Mouse (Mus musculus) lung, adult 2 months (tissue): ENCODE measurements around the gene Thsd4. TPM values are rescaled to one million over a fixed set of nuclear protein-coding genes. Genes with fewer than 3 reads are reported as not detected.
"Not testable (repeated sequence)": the region's sequence is repeated elsewhere in the genome, so short reads cannot be mapped to it uniquely, and the experiment has no call there.

Experiments
- DNase-seq: peaks from one replicate; pipeline ENCODE4 v3.0.0; 2022
- H3K4me1 ChIP-seq: fragments of 200-500 bp; 2 replicates; pipeline ENCODE4 v1.6.1; 2011; ENCODE audit warnings: low read length; ENCODE audit not compliant: control insufficient read depth, insufficient read depth
- H3K4me3 ChIP-seq: fragments of 200-500 bp; replicated peaks from 2 replicates; pipeline ENCODE3; 2011; ENCODE audit warnings: low read depth, mild to moderate bottlenecking, control low read depth, low read length; ENCODE audit errors: extremely low read depth
- CTCF ChIP-seq: fragments of 200-500 bp; IDR thresholded peaks from 2 replicates; pipeline ENCODE4 v1.5.1; 2011; ENCODE audit warnings: mild to moderate bottlenecking, low read length, control low read depth; ENCODE audit not compliant: insufficient read depth
- POLR2A ChIP-seq: fragments of 200-500 bp; IDR thresholded peaks from 2 replicates; pipeline ENCODE4 v1.6.1; 2011; ENCODE audit warnings: low read depth, mild to moderate bottlenecking, control low read depth, low read length, borderline replicate concordance; ENCODE audit errors: extremely low read depth
- WGBS: fragments of 180-500 bp; shearing (Covaris S2); methylation state at CpG from one replicate; pipeline ENCODE4 v1.1.7; 2018; 5-methylcytosine and 5-hydroxymethylcytosine counted together
- polyA plus RNA-seq: library from polyadenylated mRNA; depleted of rRNA; stranded (reverse); fragments of >200 nt; gene quantifications from 2 replicates; pipeline ENCODE4 v1.2.3, GENCODE M21; 2012

Gene Thsd4
- polyA plus RNA-seq, 1 experiment = 27.2 TPM

DNA sequence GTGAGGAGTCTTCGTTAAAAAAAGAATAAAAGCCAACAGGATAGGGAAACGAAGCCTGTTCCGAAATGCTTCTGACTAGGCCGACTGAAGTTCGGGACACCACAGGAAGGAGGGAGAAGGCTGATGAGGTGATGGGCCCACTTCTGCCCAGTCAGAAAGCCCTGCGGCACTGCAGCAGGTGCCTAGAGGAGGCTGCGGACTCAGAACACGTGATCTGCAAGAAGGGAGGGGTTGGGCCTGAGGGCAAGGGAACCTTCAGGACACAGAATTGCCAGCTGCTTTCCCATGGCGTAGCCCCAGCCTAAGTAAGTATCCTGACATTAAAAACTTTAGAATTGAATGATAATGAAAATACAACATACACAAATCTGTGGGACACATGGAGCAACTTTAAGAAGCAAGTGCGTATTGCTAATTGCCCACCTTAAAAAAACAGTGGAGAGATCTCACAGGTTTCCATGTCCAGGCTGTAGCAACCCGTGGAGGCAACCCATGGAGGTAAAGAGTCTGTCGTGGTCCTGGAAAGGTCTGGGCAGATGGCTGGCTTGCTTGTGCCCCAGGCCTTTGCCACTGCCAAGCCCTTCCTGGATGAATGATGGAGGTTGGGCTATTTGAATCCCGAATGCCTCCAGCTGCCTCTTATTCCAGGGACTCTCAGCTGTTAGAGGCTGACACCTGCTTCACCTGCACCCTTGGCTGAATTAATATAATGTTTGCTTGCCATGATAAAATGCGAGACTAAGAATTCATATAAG, 560.5 kb downstream of the Thsd4 start:
- Histone ChIP-seq H3K4me3 (no peak overlapping the region), H3K4me1 (no peaks in the 10 kb centered on the region)
- TF ChIP-seq POLR2A (no peak), CTCF (no peak)
- DNase-seq = no peak
- 72% methylated on average over 14 of the region's 14 CpGs for WGBS

DNA sequence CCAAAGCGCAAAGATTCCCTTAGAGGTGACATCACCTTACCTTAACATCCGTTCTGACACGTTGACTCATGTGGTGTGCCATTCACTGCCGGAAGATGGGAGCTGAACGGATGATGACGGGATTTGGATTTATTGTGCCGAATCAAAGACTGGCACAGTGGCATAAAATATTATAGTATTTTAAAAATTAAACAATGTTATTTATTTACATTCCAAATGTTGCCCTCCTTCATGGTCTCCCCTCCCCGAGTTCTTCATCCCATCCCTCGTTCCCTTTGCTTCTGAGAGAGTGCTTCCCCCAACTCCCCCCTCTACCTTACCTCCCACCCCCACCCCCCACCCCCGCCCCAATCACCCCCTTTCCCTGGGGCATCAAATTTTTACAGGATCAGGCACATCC, 561.3 kb downstream of the Thsd4 start, which contains the start of gene Nr2e3:
Gene Nr2e3, minus strand, starts transcription at position 101 of the 400 bp plus-strand sequence.
- no peak for DNase-seq
- 84% methylated on average over 10 of the region's 10 CpGs for WGBS

GRCm38 (mm10) chr9:59959276-59959675, 562.6 kb downstream of the Thsd4 start:
- peak; percentile 82 for TF ChIP-seq CTCF
- no peak for TF ChIP-seq POLR2A
- DNase-seq = peak; percentile 68
- WGBS = under 1% methylated on average over 8 of the region's 8 CpGs

More for the DNA sequence above, 561.3 kb downstream of the Thsd4 start, which contains the start of gene Nr2e3:
- H3K4me3 ChIP-seq = no peak within 1 kb of the TSS
- TF ChIP-seq POLR2A = no peak
- TF ChIP-seq CTCF = no peak
- no peaks in the 10 kb centered on the region for H3K4me1 ChIP-seq

DNA sequence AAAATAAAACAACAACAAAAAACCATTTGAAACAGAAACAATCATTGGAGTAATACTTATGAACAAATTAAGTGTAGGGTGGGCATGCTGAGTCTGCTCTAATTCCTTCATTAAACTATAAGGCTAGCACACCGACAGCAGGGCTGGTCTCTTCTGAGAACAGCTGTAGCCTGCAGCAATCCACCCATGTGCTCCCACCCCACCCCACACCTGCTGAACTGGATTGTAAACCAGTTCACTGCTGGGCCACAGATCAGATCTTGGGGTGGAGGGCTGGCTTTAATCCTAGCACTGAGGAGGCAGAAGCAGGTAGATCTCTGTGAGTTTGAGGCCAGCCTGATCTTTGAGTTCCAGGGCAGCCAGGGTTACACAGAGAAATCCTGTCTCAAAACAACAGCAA, 563.7 kb downstream of the Thsd4 start:
- WGBS = 80% methylated on average over 1 of the region's 1 CpGs
- H3K4me3 ChIP-seq, DNase-seq, H3K4me1 ChIP-seq: not testable (repeated sequence)

More at GRCm38 (mm10) chr9:59959276-59959675, 562.6 kb downstream of the Thsd4 start:
- H3K4me3 ChIP-seq = no peak overlapping the region
- no peaks in the 10 kb centered on the region for H3K4me1 ChIP-seq

- TF ChIP-seq CTCF (no peak), POLR2A (no peak)
- Histone ChIP-seq H3K4me1 (no peaks in the 10 kb centered on the region), H3K4me3 (no peak overlapping the region)
- WGBS = 41% methylated on average over 6 of the region's 6 CpGs
- DNase-seq = no peak
Measured at GRCm38 (mm10) chr9:59956496-59956895, 565.4 kb downstream of the Thsd4 start.

DNA sequence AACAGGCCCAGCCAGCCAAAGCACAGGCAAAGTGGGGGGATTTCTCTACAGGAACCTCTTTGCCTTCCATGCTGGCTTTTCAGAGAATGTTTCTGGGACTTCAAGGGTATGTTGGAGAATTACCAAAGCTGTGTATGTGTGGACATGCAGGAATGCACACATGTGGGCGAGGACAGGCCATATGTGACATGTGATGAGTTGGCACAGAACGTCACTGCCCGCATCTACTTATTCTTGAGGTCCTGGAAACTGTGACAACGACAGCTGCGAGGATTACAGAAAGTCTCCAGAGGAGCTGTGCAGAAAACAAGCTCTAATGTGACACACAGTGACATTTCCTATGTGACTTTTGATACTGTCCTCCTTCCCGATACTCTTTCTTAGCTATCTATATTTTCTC, 566.2 kb downstream of the Thsd4 start:
- H3K4me3 ChIP-seq = no peak overlapping the region
- TF ChIP-seq POLR2A = no peak
- TF ChIP-seq CTCF = no peak
- 69% methylated on average over 6 of the region's 6 CpGs for WGBS
- H3K4me1 ChIP-seq = no peaks in the 10 kb centered on the region
- DNase-seq = no peak

- DNase-seq = no peak
- WGBS = 60% methylated on average over 3 of the region's 3 CpGs
- TF ChIP-seq CTCF = no peak
- TF ChIP-seq POLR2A = no peak
- Histone ChIP-seq H3K4me1 (no peaks in the 10 kb centered on the region), H3K4me3 (no peak overlapping the region)
Measured at GRCm38 (mm10) chr9:59955199-59955598, 566.6 kb downstream of the Thsd4 start.

GRCm38 (mm10) chr9:59953556-59953955, 568.3 kb downstream of the Thsd4 start:
- Histone ChIP-seq H3K4me3 (no peak overlapping the region), H3K4me1 (no peaks in the 10 kb centered on the region)
- no peak for DNase-seq
- 80% methylated on average over 7 of the region's 7 CpGs for WGBS
- no peak for TF ChIP-seq CTCF
- no peak for TF ChIP-seq POLR2A

- H3K4me3 ChIP-seq = no peak overlapping the region
- TF ChIP-seq CTCF (no peak), POLR2A (no peak)
- no peak for DNase-seq
- no peaks in the 10 kb centered on the region for H3K4me1 ChIP-seq
- WGBS = 67% methylated on average over 8 of the region's 8 CpGs
Measured at GRCm38 (mm10) chr9:59952515-59953070, 569.3 kb downstream of the Thsd4 start.

DNA sequence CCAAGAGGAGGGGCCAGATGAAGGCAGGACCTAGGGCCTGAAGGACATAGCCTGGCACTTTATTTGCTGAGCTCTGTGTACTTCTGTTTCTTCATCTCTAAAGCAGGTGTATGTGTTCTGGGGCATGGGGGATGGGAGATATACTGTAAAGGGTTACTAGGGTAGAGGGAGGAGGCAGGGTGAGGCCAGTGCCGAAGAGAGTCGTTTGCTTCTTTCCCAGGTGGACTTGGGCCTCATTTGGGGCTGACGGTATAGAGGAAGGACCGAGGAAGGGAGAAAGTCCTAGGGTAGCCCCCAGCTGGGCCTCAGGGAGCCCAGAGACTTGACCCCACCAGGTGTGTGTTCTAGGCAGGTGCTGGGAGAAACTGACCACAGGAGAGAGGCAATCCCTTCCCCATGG, 569.9 kb downstream of the Thsd4 start:
- H3K4me1 ChIP-seq = no peaks in the 10 kb centered on the region
- TF ChIP-seq CTCF = no peak
- TF ChIP-seq POLR2A = no peak
- DNase-seq = no peak
- H3K4me3 ChIP-seq = no peak overlapping the region
- 67% methylated on average over 4 of the region's 4 CpGs for WGBS
